Mouse (Mus musculus): ENCODE results near the gene Rfc1. TPM values are rescaled to one million over a fixed set of nuclear protein-coding genes. Genes with fewer than 3 reads are reported as not detected.
A peak's percentile ranks its signal among the peaks of the same experiment; 100 is the strongest.

The Rfc1 gene
- total and polyA plus RNA-seq, 2 experiments: 3.7 to 16.5 TPM

GRCm38 (mm10) chr5:65217305-65218269 is 117.9 kb downstream of the Rfc1 start:
- H3K4me1 ChIP-seq (ENCODE audit: control insufficient read depth, insufficient read depth, low read length): no peaks in the 10 kb centered on the region
- no peaks in the 10 kb centered on the region; the same call in 1 of the 2 replicates for H3K36me3 ChIP-seq (ENCODE audit: control insufficient read depth, insufficient read depth, low read length)
- no peaks in the 10 kb centered on the region for H3K27me3 ChIP-seq (ENCODE audit: control insufficient read depth, insufficient read depth, low read length)
- no peak overlapping the region for H3K27ac ChIP-seq (replicated peaks; ENCODE audit: insufficient read depth, low read depth, low read length)
- 88% methylated on average over 11 of the region's 11 CpGs for WGBS
- H3K79me2 ChIP-seq (ENCODE audit: control insufficient read depth, insufficient read depth, low read length): no peaks in the 10 kb centered on the region
- no peak overlapping the region for H3K4me3 ChIP-seq (ENCODE audit: insufficient read depth, low read depth, low read length)
- H3K9ac ChIP-seq (ENCODE audit: low read depth, low read length): no peak overlapping the region
- TF ChIP-seq POLR2A (IDR thresholded peaks at IDR 0.05; ENCODE audit: extremely low read depth, insufficient read depth, low read length) (no peak), CTCF (IDR thresholded peaks at IDR 0.05; ENCODE audit: low read depth, low read length) (no peak)
- DNase-seq (ENCODE audit: extremely low read depth, low read depth, low spot score): no peak

GRCm38 (mm10) chr5:65213321-65213720 is 122.1 kb downstream of the Rfc1 start:
- Histone ChIP-seq H3K27me3 (ENCODE audit: control insufficient read depth, insufficient read depth, low read length) (no peaks in the 10 kb centered on the region), H3K36me3 (ENCODE audit: control insufficient read depth, insufficient read depth, low read length) (no peaks in the 10 kb centered on the region), H3K9ac (ENCODE audit: low read depth, low read length) (no peak overlapping the region), H3K4me1 (ENCODE audit: control insufficient read depth, insufficient read depth, low read length) (no peaks in the 10 kb centered on the region), H3K79me2 (ENCODE audit: control insufficient read depth, insufficient read depth, low read length) (no peaks in the 10 kb centered on the region), H3K4me3 (ENCODE audit: insufficient read depth, low read depth, low read length) (no peak overlapping the region; the same call in 1 of the 2 replicates), H3K27ac (replicated peaks; ENCODE audit: insufficient read depth, low read depth, low read length) (no peak overlapping the region)
- peak; percentile 83 for TF ChIP-seq CTCF (IDR thresholded peaks at IDR 0.05; ENCODE audit: low read depth, low read length)
- no peak for TF ChIP-seq POLR2A (IDR thresholded peaks at IDR 0.05; ENCODE audit: extremely low read depth, insufficient read depth, low read length)
- WGBS: 28% methylated on average over 7 of the region's 7 CpGs
- peak; percentile 18 for DNase-seq (ENCODE audit: extremely low read depth, low read depth, low spot score)

Other genes with a start within 250 kb of the Rfc1 start
- 0.40 and 0.65 TPM in 2 replicates for gene Tmem156, start 243.5 kb downstream of the Rfc1 start, total RNA-seq (2014; rRNA removed)
- not detected in 2 replicates for gene Tmem156, start 243.5 kb downstream of the Rfc1 start, polyA plus RNA-seq (2012; rRNA removed)
- gene Klhl5, start 228.1 kb downstream of the Rfc1 start, total RNA-seq (2014; rRNA removed): 18.5 and 23.8 TPM in 2 replicates
- 13.8 and 15.3 TPM in 2 replicates for gene Klhl5, start 228.1 kb downstream of the Rfc1 start, polyA plus RNA-seq (2012; rRNA removed)
- gene Wdr19, start 136.0 kb downstream of the Rfc1 start, total RNA-seq (2014; rRNA removed): 2.1 and 2.8 TPM in 2 replicates
- 0.57 and 1.0 TPM in 2 replicates for gene Wdr19, start 136.0 kb downstream of the Rfc1 start, polyA plus RNA-seq (2012; rRNA removed)
- gene Klb, start 12.6 kb upstream of the Rfc1 start, total RNA-seq (2014; rRNA removed): 40.2 and 49.9 TPM in 2 replicates
- gene Klb, start 12.6 kb upstream of the Rfc1 start, polyA plus RNA-seq (2012; rRNA removed): 16.7 and 17.7 TPM in 2 replicates
- 423 and 451 TPM in 2 replicates for gene Rpl9, start 55.8 kb upstream of the Rfc1 start, total RNA-seq (2014; rRNA removed)
- gene Rpl9, start 55.8 kb upstream of the Rfc1 start, polyA plus RNA-seq (2012; rRNA removed): 91.1 and 95.8 TPM in 2 replicates
- 25.0 and 30.8 TPM in 2 replicates for gene Lias, start 55.8 kb upstream of the Rfc1 start, total RNA-seq (2014; rRNA removed)
- gene Lias, start 55.8 kb upstream of the Rfc1 start, polyA plus RNA-seq (2012; rRNA removed): 11.1 and 13.3 TPM in 2 replicates
- gene Ugdh, start 100.3 kb upstream of the Rfc1 start, total RNA-seq (2014; rRNA removed): 118 and 169 TPM in 2 replicates
- 43.3 and 43.7 TPM in 2 replicates for gene Ugdh, start 100.3 kb upstream of the Rfc1 start, polyA plus RNA-seq (2012; rRNA removed)
- gene Gm43552, start 157.2 kb upstream of the Rfc1 start, total RNA-seq (2014; rRNA removed): not detected in 2 replicates
- 14.5 and 16.3 TPM in 2 replicates for gene Gm43552, start 157.2 kb upstream of the Rfc1 start, polyA plus RNA-seq (2012; rRNA removed)
- 60.5 and 66.9 TPM in 2 replicates for gene Smim14, start 201.5 kb upstream of the Rfc1 start, total RNA-seq (2014; rRNA removed)
- 66.6 and 72.3 TPM in 2 replicates for gene Smim14, start 201.5 kb upstream of the Rfc1 start, polyA plus RNA-seq (2012; rRNA removed)
- 14.0 and 16.2 TPM in 2 replicates for gene Ube2k, start 201.6 kb upstream of the Rfc1 start, total RNA-seq (2014; rRNA removed)
- 19.0 and 20.7 TPM in 2 replicates for gene Ube2k, start 201.6 kb upstream of the Rfc1 start, polyA plus RNA-seq (2012; rRNA removed)